Mouse (Mus musculus): ENCODE measurements around the gene Marveld2. TPM values are rescaled to one million over a fixed set of nuclear protein-coding genes. Genes with fewer than 3 reads are reported as not detected.
A peak's percentile ranks its signal among the peaks of the same experiment; 100 is the strongest.

The Marveld2 gene
- polyA plus RNA-seq, 1 experiment from 2014 or later = 20.8 TPM

- H3K9ac ChIP-seq (ENCODE audit: low read depth, low read length) = peak within 1 kb of the TSS; percentile 75
- no peak for TF ChIP-seq CTCF (IDR thresholded peaks at IDR 0.05; ENCODE audit: low read depth)
- no peaks in the 10 kb centered on the region for H3K36me3 ChIP-seq (ENCODE audit: control insufficient read depth, insufficient read depth)
- no peaks in the 10 kb centered on the region for H3K4me1 ChIP-seq (replicated peaks; ENCODE audit: control insufficient read depth, insufficient read depth, low read length)
- H3K27ac ChIP-seq (ENCODE audit: low read depth, low read length) = peak within 1 kb of the TSS; percentile 93
- under 1% methylated on average over 44 of the region's 45 CpGs for WGBS
- peak; percentile 88 for ATAC-seq
- no peaks in the 10 kb centered on the region for H3K9me3 ChIP-seq (ENCODE audit: control insufficient read depth)
- H3K4me2 ChIP-seq (replicated peaks; ENCODE audit: low read depth) = peak within 1 kb of the TSS; percentile 74
- peaks cover 12% of the 10 kb centered on the region for H3K27me3 ChIP-seq (replicated peaks; ENCODE audit: control insufficient read depth, insufficient read depth, low read length)
- H3K4me3 ChIP-seq (ENCODE audit: low read depth, low read length) = peak within 1 kb of the TSS; percentile 76
Measured at GRCm38 (mm10) chr13:100552369-100553041, 64.3 kb downstream of the Marveld2 start, which contains the start of gene Ocln. Ocln (minus strand) TSS chr13:100552718.

GRCm38 (mm10) chr13:100552009-100552368, 64.8 kb downstream of the Marveld2 start:
- TF ChIP-seq CTCF (IDR thresholded peaks at IDR 0.05; ENCODE audit: low read depth) = no peak
- peak overlapping the region; percentile 93 for H3K27ac ChIP-seq (ENCODE audit: low read depth, low read length)
- WGBS = 0% methylated on average over 33 of the region's 35 CpGs
- H3K9me3 ChIP-seq (ENCODE audit: control insufficient read depth) = no peaks in the 10 kb centered on the region
- peak; percentile 18 for ATAC-seq
- H3K36me3 ChIP-seq (ENCODE audit: control insufficient read depth, insufficient read depth) = no peaks in the 10 kb centered on the region
- H3K4me3 ChIP-seq (ENCODE audit: low read depth, low read length) = peak overlapping the region; percentile 76
- H3K4me1 ChIP-seq (replicated peaks; ENCODE audit: control insufficient read depth, insufficient read depth, low read length) = no peaks in the 10 kb centered on the region
- H3K9ac ChIP-seq (ENCODE audit: low read depth, low read length) = peak overlapping the region; percentile 75
- H3K27me3 ChIP-seq (replicated peaks; ENCODE audit: control insufficient read depth, insufficient read depth, low read length) = peaks cover 12% of the 10 kb centered on the region
- peak overlapping the region; percentile 74 for H3K4me2 ChIP-seq (replicated peaks; ENCODE audit: low read depth)

GRCm38 (mm10) chr13:100551371-100552008, 65.3 kb downstream of the Marveld2 start:
- Histone ChIP-seq H3K27ac (ENCODE audit: low read depth, low read length) (peak overlapping the region; percentile 93), H3K4me1 (replicated peaks; ENCODE audit: control insufficient read depth, insufficient read depth, low read length) (no peaks in the 10 kb centered on the region), H3K9me3 (ENCODE audit: control insufficient read depth) (no peaks in the 10 kb centered on the region), H3K27me3 (replicated peaks; ENCODE audit: control insufficient read depth, insufficient read depth, low read length) (peaks cover 12% of the 10 kb centered on the region), H3K36me3 (ENCODE audit: control insufficient read depth, insufficient read depth) (no peaks in the 10 kb centered on the region), H3K4me3 (ENCODE audit: low read depth, low read length) (peak overlapping the region; percentile 76), H3K4me2 (replicated peaks; ENCODE audit: low read depth) (peak overlapping the region; percentile 74), H3K9ac (ENCODE audit: low read depth, low read length) (peak overlapping the region; percentile 75)
- 2% methylated on average over 41 of the region's 41 CpGs for WGBS
- peak; percentile 29 for ATAC-seq
- TF ChIP-seq CTCF (IDR thresholded peaks at IDR 0.05; ENCODE audit: low read depth) = 0 out of 2 replicates have a peak, but pooled peaks have one; percentile 29

- TF ChIP-seq CTCF (IDR thresholded peaks at IDR 0.05; ENCODE audit: low read depth) = no peak
- 79% methylated on average over 5 of the region's 5 CpGs for WGBS
- no peaks in the 10 kb centered on the region for H3K36me3 ChIP-seq (ENCODE audit: control insufficient read depth, insufficient read depth)
- 0 out of 2 replicates have a peak, but pooled peaks cover under 1% of the 10 kb centered on the region for H3K4me1 ChIP-seq (replicated peaks; ENCODE audit: control insufficient read depth, insufficient read depth, low read length)
- no peak overlapping the region for H3K4me2 ChIP-seq (replicated peaks; ENCODE audit: low read depth)
- H3K4me3 ChIP-seq (ENCODE audit: low read depth, low read length) = no peak overlapping the region
- H3K9ac ChIP-seq (ENCODE audit: low read depth, low read length) = no peak overlapping the region
- H3K9me3 ChIP-seq (ENCODE audit: control insufficient read depth) = no peaks in the 10 kb centered on the region
- H3K27me3 ChIP-seq (replicated peaks; ENCODE audit: control insufficient read depth, insufficient read depth, low read length) = peaks cover 10% of the 10 kb centered on the region
- H3K27ac ChIP-seq (ENCODE audit: low read depth, low read length) = no peak overlapping the region
- no peak for ATAC-seq
Measured at GRCm38 (mm10) chr13:100547269-100547668, 69.5 kb downstream of the Marveld2 start.

Other genes with a start within 250 kb of the Marveld2 start
- 23.4 and 27.7 TPM in 2 replicates for gene Naip1, start 164.1 kb downstream of the Marveld2 start, polyA plus RNA-seq (2015; fragmentation: Nextera tagmentation; extraction: Ambion mirVana)
- 33.4 and 37.5 TPM in 2 replicates for gene Gtf2h2, start 124.4 kb downstream of the Marveld2 start, polyA plus RNA-seq (2015; fragmentation: Nextera tagmentation; extraction: Ambion mirVana)
- 44.5 and 49.4 TPM in 2 replicates for gene Ocln, start 64.3 kb downstream of the Marveld2 start, polyA plus RNA-seq (2015; fragmentation: Nextera tagmentation; extraction: Ambion mirVana)
- 143 and 156 TPM in 2 replicates for gene Ak6, start 34.0 kb upstream of the Marveld2 start, polyA plus RNA-seq (2015; fragmentation: Nextera tagmentation; extraction: Ambion mirVana)
- gene Rad17, start 34.1 kb upstream of the Marveld2 start, polyA plus RNA-seq (2015; fragmentation: Nextera tagmentation; extraction: Ambion mirVana) = 10.3 and 11.1 TPM in 2 replicates
- gene Taf9, start 34.6 kb upstream of the Marveld2 start, polyA plus RNA-seq (2015; fragmentation: Nextera tagmentation; extraction: Ambion mirVana) = 10.9 and 11.1 TPM in 2 replicates
- 3.2 and 4.1 TPM in 2 replicates for gene Ccdc125, start 52.7 kb upstream of the Marveld2 start, polyA plus RNA-seq (2015; fragmentation: Nextera tagmentation; extraction: Ambion mirVana)
- 44.3 and 47.3 TPM in 2 replicates for gene Cdk7, start 114.0 kb upstream of the Marveld2 start, polyA plus RNA-seq (2015; fragmentation: Nextera tagmentation; extraction: Ambion mirVana)
- 406 and 410 TPM in 2 replicates for gene Mrps36, start 127.7 kb upstream of the Marveld2 start, polyA plus RNA-seq (2015; fragmentation: Nextera tagmentation; extraction: Ambion mirVana)
- gene Cenph, start 158.9 kb upstream of the Marveld2 start, polyA plus RNA-seq (2015; fragmentation: Nextera tagmentation; extraction: Ambion mirVana) = 9.5 and 10.4 TPM in 2 replicates
- 30.3 and 41.3 TPM in 2 replicates for gene Ccnb1, start 169.6 kb upstream of the Marveld2 start, polyA plus RNA-seq (2015; fragmentation: Nextera tagmentation; extraction: Ambion mirVana)
- 52.9 and 55.7 TPM in 2 replicates for gene Slc30a5, start 216.5 kb upstream of the Marveld2 start, polyA plus RNA-seq (2015; fragmentation: Nextera tagmentation; extraction: Ambion mirVana)